Mouse (Mus musculus) brain, adult 2 months (tissue): Measurements from ENCODE around the gene Arl11.

ENCODE experiments used
- DNase-seq: peaks from one replicate; pipeline ENCODE4 v3.0.0; 2011; ENCODE audit warnings: low read depth, low spot score

Arl11 gene

GRCm38 (mm10) chr14:61327618-61328450, 18.3 kb downstream of the Arl11 start:
- DNase-seq: peak; percentile 99

- DNase-seq: peak; percentile 77
Observed at GRCm38 (mm10) chr14:61330591-61330990, 21.0 kb downstream of the Arl11 start.

- DNase-seq: peak; percentile 96
Observed at GRCm38 (mm10) chr14:61330996-61331561, 21.5 kb downstream of the Arl11 start.

- no peak for DNase-seq
Observed at GRCm38 (mm10) chr14:61339381-61339780, 29.8 kb downstream of the Arl11 start.

GRCm38 (mm10) chr14:61344590-61344989, 35.0 kb downstream of the Arl11 start:
- no peak for DNase-seq

- DNase-seq: peak; percentile 71
Observed at GRCm38 (mm10) chr14:61346827-61347698, 37.5 kb downstream of the Arl11 start.

GRCm38 (mm10) chr14:61349876-61350275, 40.3 kb downstream of the Arl11 start:
- no peak for DNase-seq

- DNase-seq: no peak
Observed at GRCm38 (mm10) chr14:61350808-61351207, 41.3 kb downstream of the Arl11 start.

GRCm38 (mm10) chr14:61354251-61355235, 45.0 kb downstream of the Arl11 start:
- no peak for DNase-seq

- DNase-seq: peak; percentile 97
Observed at GRCm38 (mm10) chr14:61360131-61360980, 50.8 kb downstream of the Arl11 start, which contains the start of gene Ebpl. TSS of gene Ebpl (minus strand) at chr14:61360439.

- DNase-seq: peak; percentile 32
Observed at GRCm38 (mm10) chr14:61360981-61361511, 51.5 kb downstream of the Arl11 start.
